Mouse (Mus musculus) olfactory bulb, adult 2 months (tissue): ENCODE measurements around the gene Htra1.

ENCODE experiments used
- CTCF ChIP-seq: fragments of 200-500 bp; IDR thresholded peaks from 2 replicates; pipeline ENCODE4 v1.5.1; 2012; ENCODE audit warnings: low read depth, mild to moderate bottlenecking, low read length, moderate library complexity; ENCODE audit not compliant: insufficient read depth
- POLR2A ChIP-seq: fragments of 200-500 bp; IDR thresholded peaks from 2 replicates; pipeline ENCODE4 v1.6.1; 2012; ENCODE audit warnings: mild to moderate bottlenecking, low read depth, low read length, moderate library complexity; ENCODE audit not compliant: insufficient read depth

DNA sequence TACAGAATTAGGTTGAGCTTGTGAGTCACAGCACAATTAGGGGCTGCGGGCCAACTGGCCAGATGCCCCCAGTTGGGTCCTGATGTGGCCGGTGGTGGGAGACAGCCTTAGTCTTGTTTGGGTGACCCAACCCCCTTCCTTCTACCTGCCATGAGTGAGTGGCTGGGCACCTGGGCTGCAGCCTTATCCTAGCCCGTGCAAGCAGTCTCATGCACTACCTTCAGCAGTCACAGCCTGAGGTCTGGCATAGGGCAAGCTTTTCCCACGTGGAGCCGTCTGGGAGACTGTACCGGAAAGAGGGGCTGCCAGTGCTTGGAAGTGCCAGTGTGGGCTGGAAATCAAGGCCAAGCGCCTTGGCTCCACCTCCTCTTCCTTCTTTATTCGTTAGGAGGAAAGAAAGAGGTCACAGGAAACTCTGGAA is 13.4 kb downstream of the Htra1 start:
- TF ChIP-seq CTCF (no peak), POLR2A (no peak)
